Mouse (Mus musculus): ENCODE results near the gene Cldn13. TPM values are rescaled to one million over a fixed set of nuclear protein-coding genes. Genes with fewer than 3 reads are reported as not detected.
A peak's percentile ranks its signal among the peaks of the same experiment; 100 is the strongest.
"Not testable (repeated sequence)": the region's sequence is repeated elsewhere in the genome, so short reads cannot be mapped to it uniquely, and the experiment has no call there.

Cldn13 gene
- polyA plus RNA-seq (2012) = 5.9 and 6.1 TPM in 2 replicates

DNA sequence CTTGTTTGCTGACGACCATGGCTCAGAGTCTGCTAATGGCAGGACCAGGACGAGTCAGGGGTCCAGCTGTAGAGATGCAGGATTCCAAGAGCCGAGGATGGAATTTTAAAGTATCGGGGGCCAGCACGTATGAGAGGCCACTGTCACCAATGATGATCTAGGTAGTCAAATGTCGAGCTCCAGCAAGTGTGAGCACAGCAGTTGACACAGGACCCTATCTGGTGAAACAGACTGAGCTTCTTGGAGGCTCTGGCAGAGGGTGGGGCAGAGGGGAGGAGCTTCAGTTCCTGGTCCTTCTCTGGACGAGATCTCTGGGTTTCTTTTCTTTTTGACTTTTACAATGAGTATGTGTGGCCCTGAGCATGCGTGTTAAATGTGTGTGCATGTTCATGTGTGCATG, at the start of gene Cldn13:
Gene Cldn13 (minus strand): TSS at position 216 of the 400 bp plus-strand sequence.
- H3K4me1 ChIP-seq (ENCODE audit: control insufficient read depth) = peaks cover 75% of the 10 kb centered on the region
- peak within 1 kb of the TSS; percentile 74 for H3K4me3 ChIP-seq (replicated peaks)
- no peak for TF ChIP-seq GATA1 (IDR thresholded peaks at IDR 0.05; ENCODE audit: low read length)
- TF ChIP-seq TAL1 (IDR thresholded peaks at IDR 0.05; ENCODE audit: low read length) = peak; percentile 50; the same call in 1 of the 3 replicates
- H3K9me3 ChIP-seq (ENCODE audit: control insufficient read depth, low read length) = peaks cover 11% of the 10 kb centered on the region
- no peaks in the 10 kb centered on the region for H3K27me3 ChIP-seq (ENCODE audit: control insufficient read depth)
- peaks cover 58% of the 10 kb centered on the region for H3K36me3 ChIP-seq (ENCODE audit: control insufficient read depth)

- H3K4me1 ChIP-seq (ENCODE audit: control insufficient read depth) = peaks cover 23% of the 10 kb centered on the region
- H3K27me3 ChIP-seq (ENCODE audit: control insufficient read depth); H3K9me3 ChIP-seq (ENCODE audit: control insufficient read depth, low read length); H3K4me3 ChIP-seq (replicated peaks); H3K36me3 ChIP-seq (ENCODE audit: control insufficient read depth): not testable (repeated sequence)
These were observed 49.3 kb upstream of the Cldn13 start for GRCm38 (mm10) chr5:134964655-134965054.

GRCm38 (mm10) chr5:134963546-134963945, 48.2 kb upstream of the Cldn13 start:
- Histone ChIP-seq H3K4me1 (ENCODE audit: control insufficient read depth) (peaks cover 31% of the 10 kb centered on the region), H3K9me3 (ENCODE audit: control insufficient read depth, low read length) (no peaks in the 10 kb centered on the region), H3K27me3 (ENCODE audit: control insufficient read depth) (no peaks in the 10 kb centered on the region; the same call in 1 of the 2 replicates), H3K4me3 (replicated peaks) (no peak overlapping the region), H3K36me3 (ENCODE audit: control insufficient read depth) (no peaks in the 10 kb centered on the region)
- TF ChIP-seq GATA1 (IDR thresholded peaks at IDR 0.05; ENCODE audit: low read length) (no peak), TAL1 (IDR thresholded peaks at IDR 0.05; ENCODE audit: low read length) (no peak)

GRCm38 (mm10) chr5:134961519-134961918, 46.2 kb upstream of the Cldn13 start:
- H3K27me3 ChIP-seq (ENCODE audit: control insufficient read depth) = no peaks in the 10 kb centered on the region
- TF ChIP-seq TAL1 (IDR thresholded peaks at IDR 0.05; ENCODE audit: low read length) = no peak
- TF ChIP-seq GATA1 (IDR thresholded peaks at IDR 0.05; ENCODE audit: low read length) = no peak
- H3K9me3 ChIP-seq (ENCODE audit: control insufficient read depth, low read length) = no peaks in the 10 kb centered on the region
- H3K4me3 ChIP-seq (replicated peaks) = no peak overlapping the region
- H3K4me1 ChIP-seq (ENCODE audit: control insufficient read depth) = peaks cover 30% of the 10 kb centered on the region
- H3K36me3 ChIP-seq (ENCODE audit: control insufficient read depth) = no peaks in the 10 kb centered on the region

DNA sequence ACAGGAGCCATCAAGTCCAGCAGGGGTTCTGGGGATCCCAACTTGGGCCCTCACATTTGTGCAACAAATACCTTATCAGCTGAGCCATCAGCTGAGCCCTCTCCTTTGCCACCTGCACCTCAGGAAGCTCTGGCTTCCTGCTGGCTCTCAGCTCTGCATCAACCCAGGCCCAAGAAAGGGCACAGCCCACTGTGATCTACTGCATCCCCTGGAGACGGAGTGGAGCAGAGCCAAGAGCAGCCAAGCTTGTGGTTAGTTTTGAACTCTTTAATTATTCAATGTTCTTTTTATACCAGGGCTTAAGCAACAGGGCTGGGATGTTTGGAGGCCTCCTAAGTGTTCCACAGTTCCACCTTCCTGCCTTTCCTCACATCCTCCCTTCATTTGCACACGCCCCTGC, 45.1 kb upstream of the Cldn13 start:
- no peaks in the 10 kb centered on the region for H3K27me3 ChIP-seq (ENCODE audit: control insufficient read depth)
- peaks cover 19% of the 10 kb centered on the region for H3K4me1 ChIP-seq (ENCODE audit: control insufficient read depth)
- TF ChIP-seq GATA1 (IDR thresholded peaks at IDR 0.05; ENCODE audit: low read length) (no peak; the same call in 1 of the 2 replicates), TAL1 (IDR thresholded peaks at IDR 0.05; ENCODE audit: low read length) (no peak)
- H3K9me3 ChIP-seq (ENCODE audit: control insufficient read depth, low read length) = no peaks in the 10 kb centered on the region
- no peak overlapping the region for H3K4me3 ChIP-seq (replicated peaks)
- no peaks in the 10 kb centered on the region for H3K36me3 ChIP-seq (ENCODE audit: control insufficient read depth)

DNA sequence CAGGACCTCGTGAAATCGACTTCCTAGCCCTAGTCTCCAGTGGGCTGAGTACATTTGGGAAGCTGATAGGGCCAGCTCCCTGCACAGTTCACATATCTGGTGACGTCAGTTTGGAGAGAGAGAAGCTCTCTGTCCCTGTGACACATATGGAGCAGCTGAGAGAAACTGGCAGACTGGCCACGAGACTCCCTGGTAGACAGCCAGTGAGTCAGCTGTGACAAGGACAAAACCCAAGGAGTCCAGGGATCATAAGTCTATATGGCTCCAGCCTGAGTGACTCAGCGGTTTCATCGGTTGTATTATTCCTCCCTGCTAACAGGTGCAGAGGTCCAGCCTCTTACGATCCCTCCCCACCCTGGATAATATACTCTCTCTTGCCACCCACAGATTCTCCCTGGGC, 43.8 kb upstream of the Cldn13 start:
- TF ChIP-seq GATA1 (IDR thresholded peaks at IDR 0.05; ENCODE audit: low read length) = no peak
- TF ChIP-seq TAL1 (IDR thresholded peaks at IDR 0.05; ENCODE audit: low read length) = no peak
- Histone ChIP-seq H3K27me3 (ENCODE audit: control insufficient read depth) (no peaks in the 10 kb centered on the region), H3K4me1 (ENCODE audit: control insufficient read depth) (peaks cover 15% of the 10 kb centered on the region)

GRCm38 (mm10) chr5:134955491-134955890, 40.2 kb upstream of the Cldn13 start:
- Histone ChIP-seq H3K27me3 (ENCODE audit: control insufficient read depth) (peaks cover 18% of the 10 kb centered on the region), H3K4me3 (replicated peaks) (no peak overlapping the region), H3K4me1 (ENCODE audit: control insufficient read depth) (peaks cover 22% of the 10 kb centered on the region), H3K36me3 (ENCODE audit: control insufficient read depth) (no peaks in the 10 kb centered on the region), H3K9me3 (ENCODE audit: control insufficient read depth, low read length) (no peaks in the 10 kb centered on the region)
- no peak for TF ChIP-seq GATA1 (IDR thresholded peaks at IDR 0.05; ENCODE audit: low read length)
- no peak for TF ChIP-seq TAL1 (IDR thresholded peaks at IDR 0.05; ENCODE audit: low read length)

More for the DNA sequence above, 43.8 kb upstream of the Cldn13 start:
- Histone ChIP-seq H3K36me3 (ENCODE audit: control insufficient read depth) (no peaks in the 10 kb centered on the region), H3K9me3 (ENCODE audit: control insufficient read depth, low read length) (no peaks in the 10 kb centered on the region), H3K4me3 (replicated peaks) (no peak overlapping the region)

DNA sequence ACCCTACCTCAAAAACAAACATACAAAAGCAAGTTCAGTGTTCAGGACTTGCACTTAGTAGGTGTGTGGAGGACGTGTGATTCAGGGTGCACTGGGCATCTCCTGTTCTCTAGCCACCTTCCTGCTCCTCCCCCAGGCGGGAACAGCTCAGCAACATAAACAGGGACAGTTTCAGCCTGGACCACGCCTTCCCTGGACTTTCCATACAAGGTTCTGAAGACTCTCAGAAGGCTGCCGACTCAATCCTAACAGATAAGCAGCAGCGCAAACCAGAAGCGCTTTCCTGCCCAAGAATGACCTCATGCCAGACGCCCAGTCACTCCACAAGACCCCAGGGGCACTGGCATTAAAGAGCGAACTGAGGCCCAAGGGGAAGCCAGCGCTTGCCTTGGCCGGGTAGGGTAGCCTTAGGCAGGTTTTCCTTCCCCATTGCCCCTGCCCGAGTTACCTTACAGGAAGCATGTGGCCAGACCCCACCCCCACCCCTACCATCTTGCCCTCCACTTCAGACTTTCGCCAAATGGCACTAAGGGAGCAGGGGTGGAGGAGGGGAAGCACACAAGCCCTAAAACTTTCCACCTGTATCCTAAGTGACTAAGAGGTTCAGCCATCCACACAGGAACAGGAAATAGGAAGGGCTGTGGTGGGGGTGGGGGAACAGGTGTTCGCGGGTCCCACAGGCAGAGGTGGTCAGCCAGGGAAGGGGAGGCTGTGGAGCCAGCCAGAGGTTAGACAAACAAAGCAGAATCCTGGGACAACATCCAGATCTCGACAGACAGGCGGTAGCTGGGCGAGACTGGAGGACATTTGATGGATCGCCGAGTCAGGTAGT, 35.9 kb upstream of the Cldn13 start:
- Histone ChIP-seq H3K27me3 (ENCODE audit: control insufficient read depth) (peaks cover 29% of the 10 kb centered on the region), H3K4me1 (ENCODE audit: control insufficient read depth) (peaks cover 8% of the 10 kb centered on the region), H3K4me3 (replicated peaks) (no peak overlapping the region), H3K9me3 (ENCODE audit: control insufficient read depth, low read length) (no peaks in the 10 kb centered on the region), H3K36me3 (ENCODE audit: control insufficient read depth) (no peaks in the 10 kb centered on the region)
- TF ChIP-seq TAL1 (IDR thresholded peaks at IDR 0.05; ENCODE audit: low read length) = no peak
- no peak for TF ChIP-seq GATA1 (IDR thresholded peaks at IDR 0.05; ENCODE audit: low read length)

DNA sequence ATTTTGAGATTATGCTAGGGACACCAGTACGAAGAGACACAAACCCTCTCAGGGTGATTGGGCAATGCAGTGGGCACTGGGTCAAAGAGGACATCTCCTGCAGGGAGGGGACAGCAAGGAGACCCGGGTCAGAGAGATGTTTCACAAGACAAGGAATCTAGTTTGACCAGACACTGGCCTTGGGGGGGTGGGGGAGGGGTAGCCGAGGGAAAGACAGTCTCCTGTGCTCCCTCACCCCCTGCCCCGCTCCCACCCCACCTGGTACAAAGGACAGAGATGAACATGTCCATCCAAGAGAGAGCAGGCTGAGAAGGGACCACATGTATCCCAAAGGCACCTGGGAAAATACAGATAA, 32.7 kb upstream of the Cldn13 start:
- H3K4me3 ChIP-seq (replicated peaks) = no peak overlapping the region
- H3K4me1 ChIP-seq (ENCODE audit: control insufficient read depth) = peaks cover 13% of the 10 kb centered on the region
- H3K27me3 ChIP-seq (ENCODE audit: control insufficient read depth) = peaks cover 39% of the 10 kb centered on the region
- H3K36me3 ChIP-seq (ENCODE audit: control insufficient read depth) = no peaks in the 10 kb centered on the region
- TF ChIP-seq TAL1 (IDR thresholded peaks at IDR 0.05; ENCODE audit: low read length) (no peak), GATA1 (IDR thresholded peaks at IDR 0.05; ENCODE audit: low read length) (no peak)
- H3K9me3 ChIP-seq (ENCODE audit: control insufficient read depth, low read length) = no peaks in the 10 kb centered on the region

Measured in erythroblast, embryonic 14.5 days (primary cell).